Mouse (Mus musculus) ES-E14 (cell line): ENCODE data around the gene Rp9.

ENCODE experiments used
- MAFK ChIP-seq: IDR thresholded peaks from 2 replicates; pipeline ENCODE4 v1.6.1; 2014; ENCODE audit warnings: mild to moderate bottlenecking, low read depth, low read length, inconsistent platforms; ENCODE audit not compliant: insufficient read depth
- ZNF384 ChIP-seq: IDR thresholded peaks from 2 replicates; pipeline ENCODE4 v1.6.1; 2012; ENCODE audit warnings: low read depth, low read length, inconsistent platforms

DNA sequence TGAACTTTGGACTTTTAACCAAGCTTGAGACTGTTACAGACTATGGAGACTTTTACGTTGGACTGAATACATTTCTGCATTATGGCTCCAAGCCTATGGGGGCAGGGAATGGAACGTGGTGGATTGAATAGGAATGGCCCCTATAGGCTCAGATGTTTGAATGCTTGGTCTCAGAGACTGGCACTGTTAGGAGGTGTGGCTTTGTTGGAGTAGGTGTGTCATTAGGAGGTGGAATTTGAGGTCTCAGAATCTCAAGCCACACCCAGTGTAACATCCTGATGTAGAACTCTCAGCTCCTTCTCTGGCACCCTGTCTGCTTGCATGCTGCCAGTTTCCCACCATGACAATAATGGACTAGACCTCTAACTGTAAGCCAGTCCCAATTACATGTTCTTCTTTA, 36.3 kb downstream of the Rp9 start:
- TF ChIP-seq MAFK (no peak), ZNF384 (no peak)
